Mouse (Mus musculus): Measurements from ENCODE around the gene Atad5.

DNA sequence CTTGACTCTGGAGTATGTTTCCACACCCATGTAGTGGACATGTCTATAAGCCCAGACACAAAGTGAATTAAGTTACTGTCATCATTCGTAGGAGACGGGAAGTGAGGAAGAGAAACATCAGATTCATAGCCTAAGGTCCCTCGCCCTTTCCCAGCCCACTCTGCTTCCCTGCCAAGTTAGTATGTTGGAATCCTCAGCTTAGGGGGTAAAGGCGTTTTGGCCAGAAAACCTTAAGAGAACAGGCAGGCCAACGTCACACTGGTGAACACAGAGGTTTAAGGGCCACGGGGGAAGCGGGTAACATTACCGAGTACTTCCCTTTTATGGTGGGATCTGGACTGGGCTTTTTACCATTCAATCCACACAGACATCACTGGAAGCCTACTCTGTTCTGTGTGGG, 66.3 kb downstream of the Atad5 start:
- TF ChIP-seq FLI1 (IDR thresholded peaks at IDR 0.05; ENCODE audit: low read length) (no peak), GATA1 (IDR thresholded peaks at IDR 0.05; ENCODE audit: borderline replicate concordance, low read length) (no peak)
